Mouse (Mus musculus): ENCODE data around the gene Ryk. TPM values are rescaled to one million over a fixed set of nuclear protein-coding genes. Genes with fewer than 3 reads are reported as not detected.

Ryk gene
- polyA plus RNA-seq, 1 experiment from 2014 or later: 17.7 TPM

- Histone ChIP-seq H3K4me1 (ENCODE audit: control insufficient read depth, insufficient read depth, low read length) (no peaks in the 10 kb centered on the region), H3K36me3 (ENCODE audit: control insufficient read depth, insufficient read depth, low read length) (no peaks in the 10 kb centered on the region; the same call in 1 of the 2 replicates), H3K4me3 (replicated peaks; ENCODE audit: low read length) (no peak overlapping the region), H3K9ac (ENCODE audit: low read length) (no peak overlapping the region), H3K4me2 (ENCODE audit: low read depth, low read length) (no peak overlapping the region), H3K27ac (ENCODE audit: low read length) (no peak overlapping the region), H3K9me3 (replicated peaks; ENCODE audit: control insufficient read depth, low read length) (no peaks in the 10 kb centered on the region), H3K27me3 (ENCODE audit: control insufficient read depth, insufficient read depth, low read length) (no peaks in the 10 kb centered on the region)
- WGBS: 89% methylated on average over 9 of the region's 9 CpGs
- ATAC-seq (ENCODE audit: insufficient read depth, low FRiP score): no peak
These were observed 50.0 kb downstream of the Ryk start for GRCm38 (mm10) chr9:102884703-102885102.

GRCm38 (mm10) chr9:102890166-102890565 lies 55.4 kb downstream of the Ryk start:
- 60% methylated on average over 9 of the region's 9 CpGs for WGBS
- ATAC-seq (ENCODE audit: insufficient read depth, low FRiP score): no peak

DNA sequence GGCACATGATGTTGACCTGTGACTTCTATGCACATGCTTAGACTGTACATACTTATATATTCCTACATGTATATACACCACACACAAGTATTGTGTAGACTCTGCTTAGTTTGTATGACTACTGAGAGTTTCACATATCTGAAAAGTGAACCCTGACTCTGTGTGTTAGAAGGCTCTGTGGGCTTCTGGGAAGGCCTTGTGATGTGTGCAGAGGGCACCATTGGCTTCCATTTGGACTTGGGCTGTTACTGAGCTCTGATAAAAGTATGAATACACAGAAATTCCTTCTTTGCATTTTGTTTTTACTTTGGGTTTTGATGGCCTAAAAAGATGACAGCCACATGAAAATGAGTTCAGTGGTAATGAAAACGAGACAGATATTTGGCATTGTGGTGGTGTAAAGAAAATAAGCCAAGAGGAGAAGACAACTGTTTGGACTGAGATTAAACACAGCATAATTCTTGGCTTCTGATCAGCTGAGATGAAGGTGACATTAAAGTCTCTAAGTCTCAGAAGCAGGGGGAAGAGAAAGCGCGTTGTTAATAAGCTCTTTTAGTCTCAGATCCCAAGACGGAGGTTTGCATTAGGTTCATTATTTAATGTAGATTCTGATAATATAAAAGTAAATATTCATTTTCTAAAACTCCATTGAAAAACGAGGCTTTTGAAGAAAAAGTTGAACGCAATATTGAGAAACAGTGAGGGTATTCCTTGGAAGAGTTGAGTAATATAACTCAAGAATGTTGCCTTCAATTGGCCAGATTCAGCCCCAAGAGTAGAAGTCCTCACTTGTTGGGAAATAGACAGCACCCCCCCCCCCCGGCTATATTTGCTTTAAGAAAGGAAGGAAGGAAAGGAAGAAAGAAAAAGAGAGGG lies 58.0 kb downstream of the Ryk start:
- Histone ChIP-seq H3K36me3 (ENCODE audit: control insufficient read depth, insufficient read depth, low read length) (peaks cover 11% of the 10 kb centered on the region; the same call in 1 of the 2 replicates), H3K9me3 (replicated peaks; ENCODE audit: control insufficient read depth, low read length) (no peaks in the 10 kb centered on the region), H3K4me3 (replicated peaks; ENCODE audit: low read length) (no peak overlapping the region), H3K4me2 (ENCODE audit: low read depth, low read length) (no peak overlapping the region), H3K4me1 (ENCODE audit: control insufficient read depth, insufficient read depth, low read length) (no peaks in the 10 kb centered on the region), H3K27me3 (ENCODE audit: control insufficient read depth, insufficient read depth, low read length) (no peaks in the 10 kb centered on the region), H3K27ac (ENCODE audit: low read length) (no peak overlapping the region), H3K9ac (ENCODE audit: low read length) (no peak overlapping the region)
- ATAC-seq (ENCODE audit: insufficient read depth, low FRiP score): no peak
- 80% methylated on average over 7 of the region's 7 CpGs for WGBS

More at GRCm38 (mm10) chr9:102890166-102890565, 55.4 kb downstream of the Ryk start:
- Histone ChIP-seq H3K4me1 (ENCODE audit: control insufficient read depth, insufficient read depth, low read length) (no peaks in the 10 kb centered on the region), H3K9ac (ENCODE audit: low read length) (no peak overlapping the region), H3K27me3 (ENCODE audit: control insufficient read depth, insufficient read depth, low read length) (no peaks in the 10 kb centered on the region), H3K9me3 (replicated peaks; ENCODE audit: control insufficient read depth, low read length) (no peaks in the 10 kb centered on the region), H3K4me3 (replicated peaks; ENCODE audit: low read length) (no peak overlapping the region), H3K4me2 (ENCODE audit: low read depth, low read length) (no peak overlapping the region), H3K27ac (ENCODE audit: low read length) (no peak overlapping the region), H3K36me3 (ENCODE audit: control insufficient read depth, insufficient read depth, low read length) (peaks cover 9% of the 10 kb centered on the region; the same call in 1 of the 2 replicates)

DNA sequence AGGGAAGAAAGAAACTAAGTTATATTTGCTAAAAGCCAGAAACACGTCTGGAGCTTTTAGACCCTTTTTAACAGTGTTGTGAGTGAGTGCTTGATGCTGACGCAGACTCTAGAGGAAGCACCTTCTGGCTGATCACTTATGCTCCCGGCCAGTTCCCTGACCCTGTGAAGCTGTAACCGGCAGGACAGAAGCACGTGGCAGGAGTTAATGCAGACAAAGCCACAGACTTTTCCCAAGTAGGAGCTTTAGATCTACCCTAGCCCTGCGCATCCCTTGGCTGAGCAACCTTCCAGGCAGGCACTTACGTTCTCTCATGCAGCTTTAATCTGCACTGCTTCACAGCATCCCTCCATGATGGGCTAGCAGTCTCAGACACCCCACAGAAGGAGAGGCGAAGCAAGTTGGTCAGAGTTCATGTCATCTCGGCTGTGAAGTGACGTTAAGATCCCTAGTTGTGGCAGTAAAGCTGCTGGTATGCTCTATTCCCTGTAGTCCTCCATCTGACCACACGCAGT lies 58.7 kb downstream of the Ryk start:
- no peak for ATAC-seq (ENCODE audit: insufficient read depth, low FRiP score)
- Histone ChIP-seq H3K4me1 (ENCODE audit: control insufficient read depth, insufficient read depth, low read length) (no peaks in the 10 kb centered on the region), H3K4me3 (replicated peaks; ENCODE audit: low read length) (no peak overlapping the region), H3K36me3 (ENCODE audit: control insufficient read depth, insufficient read depth, low read length) (peaks cover 12% of the 10 kb centered on the region; the same call in 1 of the 2 replicates), H3K27me3 (ENCODE audit: control insufficient read depth, insufficient read depth, low read length) (no peaks in the 10 kb centered on the region), H3K9me3 (replicated peaks; ENCODE audit: control insufficient read depth, low read length) (no peaks in the 10 kb centered on the region), H3K27ac (ENCODE audit: low read length) (no peak overlapping the region), H3K9ac (ENCODE audit: low read length) (no peak overlapping the region), H3K4me2 (ENCODE audit: low read depth, low read length) (no peak overlapping the region)
- 90% methylated on average over 11 of the region's 11 CpGs for WGBS

DNA sequence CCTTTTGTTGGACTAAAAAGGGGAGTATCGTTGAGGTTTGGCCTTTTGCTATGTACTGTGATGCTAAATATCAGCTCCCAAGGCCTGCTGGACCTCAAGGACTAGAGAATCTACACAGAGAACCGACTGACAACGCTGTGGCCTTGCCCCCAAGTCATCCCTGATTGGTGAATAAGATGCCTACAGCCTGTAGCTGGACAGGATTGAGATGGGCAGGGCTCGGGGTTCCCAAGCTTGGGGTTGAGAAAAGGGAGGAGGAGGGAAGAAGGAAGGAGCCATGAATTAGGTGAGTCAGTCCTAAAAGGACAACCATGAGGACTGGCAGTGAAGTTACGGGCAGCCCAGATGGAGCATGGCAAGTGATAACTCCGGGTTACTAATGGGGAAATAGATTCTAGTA lies 65.2 kb downstream of the Ryk start:
- H3K4me1 ChIP-seq (ENCODE audit: control insufficient read depth, insufficient read depth, low read length): no peaks in the 10 kb centered on the region
- H3K36me3 ChIP-seq (ENCODE audit: control insufficient read depth, insufficient read depth, low read length): peaks cover 12% of the 10 kb centered on the region; the same call in 1 of the 2 replicates

GRCm38 (mm10) chr9:102902308-102902707 lies 67.6 kb downstream of the Ryk start:
- Histone ChIP-seq H3K4me3 (replicated peaks; ENCODE audit: low read length) (no peak overlapping the region), H3K36me3 (ENCODE audit: control insufficient read depth, insufficient read depth, low read length) (peaks cover 16% of the 10 kb centered on the region; the same call in 1 of the 2 replicates), H3K27ac (ENCODE audit: low read length) (no peak overlapping the region), H3K9me3 (replicated peaks; ENCODE audit: control insufficient read depth, low read length) (no peaks in the 10 kb centered on the region), H3K4me2 (ENCODE audit: low read depth, low read length) (no peak overlapping the region), H3K9ac (ENCODE audit: low read length) (no peak overlapping the region), H3K4me1 (ENCODE audit: control insufficient read depth, insufficient read depth, low read length) (no peaks in the 10 kb centered on the region), H3K27me3 (ENCODE audit: control insufficient read depth, insufficient read depth, low read length) (no peaks in the 10 kb centered on the region)
- no peak for ATAC-seq (ENCODE audit: insufficient read depth, low FRiP score)
- 91% methylated on average over 7 of the region's 7 CpGs for WGBS

More for the DNA sequence above, 65.2 kb downstream of the Ryk start:
- Histone ChIP-seq H3K9ac (ENCODE audit: low read length) (no peak overlapping the region), H3K9me3 (replicated peaks; ENCODE audit: control insufficient read depth, low read length) (no peaks in the 10 kb centered on the region), H3K4me3 (replicated peaks; ENCODE audit: low read length) (no peak overlapping the region), H3K27me3 (ENCODE audit: control insufficient read depth, insufficient read depth, low read length) (no peaks in the 10 kb centered on the region), H3K4me2 (ENCODE audit: low read depth, low read length) (no peak overlapping the region), H3K27ac (ENCODE audit: low read length) (no peak overlapping the region)
- no peak for ATAC-seq (ENCODE audit: insufficient read depth, low FRiP score)
- WGBS: 91% methylated on average over 6 of the region's 6 CpGs

GRCm38 (mm10) chr9:102904952-102905351 lies 70.2 kb downstream of the Ryk start:
- Histone ChIP-seq H3K4me3 (replicated peaks; ENCODE audit: low read length) (no peak overlapping the region), H3K4me1 (ENCODE audit: control insufficient read depth, insufficient read depth, low read length) (no peaks in the 10 kb centered on the region), H3K9ac (ENCODE audit: low read length) (no peak overlapping the region), H3K36me3 (ENCODE audit: control insufficient read depth, insufficient read depth, low read length) (peaks cover 10% of the 10 kb centered on the region; the same call in 1 of the 2 replicates), H3K9me3 (replicated peaks; ENCODE audit: control insufficient read depth, low read length) (no peaks in the 10 kb centered on the region), H3K4me2 (ENCODE audit: low read depth, low read length) (no peak overlapping the region), H3K27me3 (ENCODE audit: control insufficient read depth, insufficient read depth, low read length) (no peaks in the 10 kb centered on the region), H3K27ac (ENCODE audit: low read length) (peak overlapping the region; percentile 25; the same call in 1 of the 2 replicates)
- 73% methylated on average over 6 of the region's 6 CpGs for WGBS
- 0 out of 2 replicates have a peak, but pooled peaks have one; percentile 74 for ATAC-seq (ENCODE audit: insufficient read depth, low FRiP score)

GRCm38 (mm10) chr9:102906781-102907180 lies 72.1 kb downstream of the Ryk start:
- Histone ChIP-seq H3K9me3 (replicated peaks; ENCODE audit: control insufficient read depth, low read length) (no peaks in the 10 kb centered on the region), H3K4me2 (ENCODE audit: low read depth, low read length) (no peak overlapping the region), H3K27me3 (ENCODE audit: control insufficient read depth, insufficient read depth, low read length) (no peaks in the 10 kb centered on the region), H3K27ac (ENCODE audit: low read length) (no peak overlapping the region), H3K4me1 (ENCODE audit: control insufficient read depth, insufficient read depth, low read length) (no peaks in the 10 kb centered on the region), H3K9ac (ENCODE audit: low read length) (no peak overlapping the region), H3K4me3 (replicated peaks; ENCODE audit: low read length) (no peak overlapping the region), H3K36me3 (ENCODE audit: control insufficient read depth, insufficient read depth, low read length) (peaks cover 12% of the 10 kb centered on the region; the same call in 1 of the 2 replicates)
- ATAC-seq (ENCODE audit: insufficient read depth, low FRiP score): no peak
- WGBS: 89% methylated on average over 12 of the region's 12 CpGs
